Mouse (Mus musculus) liver, embryonic 14.5 days (tissue): ENCODE measurements around the gene Il13.

ENCODE experiments used
- CTCF ChIP-seq: IDR thresholded peaks from 2 replicates; pipeline ENCODE4 v1.5.1; 2016; ENCODE audit warnings: antibody characterized with exemption, low read depth, control low read depth
- EP300 ChIP-seq: IDR thresholded peaks from 2 replicates; pipeline ENCODE4 v1.6.1; 2016; ENCODE audit warnings: antibody characterized with exemption, low read depth

DNA sequence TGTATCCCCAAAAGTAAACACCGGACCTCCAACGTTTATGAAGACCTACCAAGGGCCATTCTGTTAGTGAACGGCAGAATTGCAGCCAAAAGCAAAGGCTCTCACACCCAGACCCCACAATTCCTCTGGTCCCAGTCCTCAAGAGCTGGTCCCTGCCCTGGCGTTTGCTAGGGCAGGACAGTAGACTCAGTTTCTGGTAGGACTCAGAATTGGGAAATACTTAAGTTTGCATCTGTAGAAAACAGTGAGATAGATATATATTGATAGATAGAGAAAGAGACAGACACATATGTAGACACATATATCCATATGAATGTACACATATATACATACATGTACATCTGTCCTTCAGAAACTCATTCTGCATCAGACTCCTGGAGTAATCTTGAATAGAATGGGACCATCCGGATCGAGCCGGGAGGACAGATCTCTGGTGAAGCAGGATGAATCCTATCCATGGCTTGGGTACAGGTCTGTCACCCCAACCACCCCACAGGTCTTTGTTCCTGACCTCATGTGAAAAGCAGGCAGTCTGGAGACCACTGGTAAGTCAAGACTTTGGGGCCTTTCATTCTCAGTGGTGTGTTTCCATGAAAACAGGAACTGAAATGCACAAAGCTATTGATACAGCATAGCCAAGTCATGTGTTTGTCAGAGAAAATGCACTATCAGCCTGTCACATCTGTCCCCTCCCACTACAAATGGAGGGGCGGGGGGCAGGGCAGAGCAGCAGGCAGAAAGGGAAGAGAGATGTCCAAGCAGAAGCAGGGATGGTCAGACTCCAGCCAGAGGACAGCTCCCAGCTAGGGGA lies 17.5 kb downstream of the Il13 start:
- no peak for TF ChIP-seq CTCF
- no peak for TF ChIP-seq EP300
